Mouse (Mus musculus): Measurements from ENCODE around the gene Bpifb5. TPM values are rescaled to one million over a fixed set of nuclear protein-coding genes. Genes with fewer than 3 reads are reported as not detected.
"Not testable (repeated sequence)": the region's sequence is repeated elsewhere in the genome, so short reads cannot be mapped to it uniquely, and the experiment has no call there.

Bpifb5 gene
- 0.11 TPM in 1 of 2 replicates, not detected in the other for polyA plus RNA-seq (2016; fragmentation: Nextera tagmentation; extraction: Ambion mirVana)

GRCm38 (mm10) chr2:154223265-154223916 is at the start of gene Bpifb5:
Gene Bpifb5, plus strand, starts transcription at chr2:154223742.
- WGBS = 5% methylated on average over 14 of the region's 14 CpGs
- Histone ChIP-seq H3K27me3 (no peaks in the 10 kb centered on the region), H3K27ac (no peak within 1 kb of the TSS), H3K4me3 (replicated peaks) (no peak within 1 kb of the TSS), H3K36me3 (replicated peaks) (no peaks in the 10 kb centered on the region), H3K9me3 (no peaks in the 10 kb centered on the region), H3K4me2 (peak within 1 kb of the TSS; percentile 34), H3K4me1 (peaks cover 14% of the 10 kb centered on the region), H3K9ac (no peak within 1 kb of the TSS)
- no peak for ATAC-seq (ENCODE audit: low FRiP score)

DNA sequence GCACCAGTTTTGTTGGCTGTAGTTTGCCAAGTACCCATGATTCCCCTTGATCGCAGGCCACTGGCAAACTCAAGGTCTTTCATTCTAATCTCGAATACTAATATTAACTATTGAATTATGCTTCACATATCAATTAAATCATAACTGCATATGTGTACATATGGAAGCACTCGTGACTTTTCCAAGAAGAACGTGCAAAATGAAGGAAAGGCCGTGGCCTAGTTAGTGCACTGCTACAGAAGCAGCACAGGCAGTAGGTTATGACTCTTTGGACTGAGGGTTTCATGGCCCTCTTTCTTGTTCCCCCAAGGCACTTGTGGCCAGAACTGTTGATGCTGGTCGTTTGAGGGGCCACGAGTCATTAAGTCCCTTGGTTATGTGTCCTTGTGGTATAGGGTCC is 41.6 kb upstream of the Bpifb5 start:
- not testable (repeated sequence) for H3K27ac ChIP-seq; H3K9ac ChIP-seq; H3K27me3 ChIP-seq; H3K4me3 ChIP-seq (replicated peaks); H3K4me2 ChIP-seq; ATAC-seq (ENCODE audit: low FRiP score); H3K4me1 ChIP-seq; H3K36me3 ChIP-seq (replicated peaks); H3K9me3 ChIP-seq
- 86% methylated on average over 7 of the region's 7 CpGs for WGBS

GRCm38 (mm10) chr2:154183061-154183460 is 40.5 kb upstream of the Bpifb5 start:
- H3K4me2 ChIP-seq; H3K9me3 ChIP-seq; H3K27ac ChIP-seq; ATAC-seq (ENCODE audit: low FRiP score); H3K27me3 ChIP-seq; H3K9ac ChIP-seq; H3K4me3 ChIP-seq (replicated peaks); H3K4me1 ChIP-seq; H3K36me3 ChIP-seq (replicated peaks): not testable (repeated sequence)
- 88% methylated on average over 4 of the region's 4 CpGs for WGBS

DNA sequence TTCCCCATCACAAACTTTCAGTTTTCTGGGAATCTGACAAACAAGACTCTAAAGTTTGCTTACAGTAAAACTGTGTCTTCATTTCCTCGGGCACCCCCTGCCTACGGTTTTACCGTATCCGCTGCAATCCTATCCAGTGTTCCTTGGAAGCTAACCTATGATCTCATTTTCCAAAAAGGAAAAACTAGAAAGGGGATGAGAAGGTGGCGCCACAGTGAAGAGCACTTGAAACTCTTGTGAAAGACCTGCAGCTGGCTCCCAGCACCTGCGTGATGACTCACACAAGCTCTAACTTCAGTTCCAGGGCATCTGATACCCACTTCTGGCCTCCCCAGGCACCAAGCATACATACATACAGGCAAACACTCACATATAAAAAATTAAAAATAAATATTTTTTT is 38.2 kb upstream of the Bpifb5 start:
- Histone ChIP-seq H3K9ac (no peak overlapping the region), H3K9me3 (no peaks in the 10 kb centered on the region), H3K36me3 (replicated peaks) (no peaks in the 10 kb centered on the region), H3K4me3 (replicated peaks) (no peak overlapping the region), H3K27me3 (no peaks in the 10 kb centered on the region), H3K27ac (no peak overlapping the region), H3K4me1 (no peaks in the 10 kb centered on the region), H3K4me2 (no peak overlapping the region)
- WGBS = 87% methylated on average over 6 of the region's 6 CpGs
- no peak for ATAC-seq (ENCODE audit: low FRiP score)

- no peak overlapping the region for H3K9ac ChIP-seq
- WGBS = 83% methylated on average over 3 of the region's 3 CpGs
- no peaks in the 10 kb centered on the region for H3K9me3 ChIP-seq
- H3K4me2 ChIP-seq = no peak overlapping the region
- no peaks in the 10 kb centered on the region for H3K4me1 ChIP-seq
- no peaks in the 10 kb centered on the region for H3K36me3 ChIP-seq (replicated peaks)
- no peak for ATAC-seq (ENCODE audit: low FRiP score)
- H3K27me3 ChIP-seq = no peaks in the 10 kb centered on the region
- no peak overlapping the region for H3K27ac ChIP-seq
- no peak overlapping the region for H3K4me3 ChIP-seq (replicated peaks)
These were observed 37.8 kb upstream of the Bpifb5 start for GRCm38 (mm10) chr2:154185748-154186147.

GRCm38 (mm10) chr2:154187468-154187867 is 36.1 kb upstream of the Bpifb5 start:
- no peak overlapping the region for H3K27ac ChIP-seq
- no peak overlapping the region for H3K4me2 ChIP-seq
- no peaks in the 10 kb centered on the region for H3K9me3 ChIP-seq
- no peak for ATAC-seq (ENCODE audit: low FRiP score)
- no peak overlapping the region for H3K4me3 ChIP-seq (replicated peaks)
- H3K4me1 ChIP-seq = no peaks in the 10 kb centered on the region
- H3K27me3 ChIP-seq = no peaks in the 10 kb centered on the region
- H3K36me3 ChIP-seq (replicated peaks) = no peaks in the 10 kb centered on the region
- 41% methylated on average over 5 of the region's 5 CpGs for WGBS
- no peak overlapping the region for H3K9ac ChIP-seq

GRCm38 (mm10) chr2:154189877-154190434 is 33.6 kb upstream of the Bpifb5 start:
- Histone ChIP-seq H3K9me3 (no peaks in the 10 kb centered on the region), H3K27ac (no peak overlapping the region), H3K4me2 (no peak overlapping the region), H3K4me1 (no peaks in the 10 kb centered on the region), H3K9ac (no peak overlapping the region), H3K27me3 (no peaks in the 10 kb centered on the region), H3K36me3 (replicated peaks) (no peaks in the 10 kb centered on the region), H3K4me3 (replicated peaks) (no peak overlapping the region)
- ATAC-seq (ENCODE audit: low FRiP score) = no peak
- 83% methylated on average over 7 of the region's 7 CpGs for WGBS

DNA sequence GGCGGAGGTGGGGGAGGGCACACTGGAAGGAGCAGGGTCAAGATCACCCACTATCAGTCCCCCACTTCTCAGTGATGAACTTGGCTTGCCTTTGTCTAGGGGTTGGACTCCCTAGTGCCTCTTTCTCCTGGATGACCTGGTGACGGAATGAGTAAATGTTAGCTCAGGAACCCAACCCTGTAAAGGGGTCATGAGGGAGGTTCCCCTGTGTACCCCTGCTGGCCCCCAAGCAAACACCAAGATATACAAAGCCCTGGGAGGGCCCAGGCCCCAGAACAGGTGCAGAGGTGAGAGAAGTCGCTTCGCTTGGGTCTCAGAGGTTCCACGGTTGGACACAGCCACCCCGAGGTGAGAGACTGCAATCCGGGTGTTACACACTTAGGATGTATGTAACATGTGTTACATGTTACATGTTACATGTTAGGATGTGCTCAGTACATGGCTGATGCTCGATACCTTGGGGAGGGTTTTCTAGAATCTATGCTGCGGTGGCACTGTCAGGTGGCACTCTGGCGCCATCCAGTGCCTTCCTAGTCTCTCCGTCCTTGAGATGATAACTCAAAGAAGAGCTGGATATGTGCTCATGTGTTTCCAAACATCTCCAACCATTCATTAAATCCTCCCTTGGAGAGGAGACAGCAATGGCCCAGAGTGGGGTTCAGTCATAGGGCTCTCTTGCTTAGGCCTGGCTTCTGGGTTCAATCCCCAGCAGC is 32.8 kb upstream of the Bpifb5 start, which contains the start of gene Bpifb1:
Gene Bpifb1, plus strand, starts transcription at position 273 of the 713 bp plus-strand sequence.
- Histone ChIP-seq H3K4me2 (no peak within 1 kb of the TSS), H3K9ac (no peak within 1 kb of the TSS), H3K9me3 (no peaks in the 10 kb centered on the region), H3K4me3 (replicated peaks) (no peak within 1 kb of the TSS), H3K36me3 (replicated peaks) (no peaks in the 10 kb centered on the region), H3K27ac (no peak within 1 kb of the TSS), H3K27me3 (no peaks in the 10 kb centered on the region), H3K4me1 (no peaks in the 10 kb centered on the region)
- WGBS = 87% methylated on average over 11 of the region's 11 CpGs
- no peak for ATAC-seq (ENCODE audit: low FRiP score)

- Histone ChIP-seq H3K36me3 (replicated peaks) (no peaks in the 10 kb centered on the region), H3K4me3 (replicated peaks) (no peak overlapping the region), H3K27me3 (no peaks in the 10 kb centered on the region), H3K9me3 (no peaks in the 10 kb centered on the region), H3K4me2 (no peak overlapping the region), H3K27ac (no peak overlapping the region), H3K4me1 (no peaks in the 10 kb centered on the region), H3K9ac (no peak overlapping the region)
- no peak for ATAC-seq (ENCODE audit: low FRiP score)
- WGBS = 93% methylated on average over 2 of the region's 2 CpGs
These were observed 31.4 kb upstream of the Bpifb5 start for GRCm38 (mm10) chr2:154192141-154192540.

DNA sequence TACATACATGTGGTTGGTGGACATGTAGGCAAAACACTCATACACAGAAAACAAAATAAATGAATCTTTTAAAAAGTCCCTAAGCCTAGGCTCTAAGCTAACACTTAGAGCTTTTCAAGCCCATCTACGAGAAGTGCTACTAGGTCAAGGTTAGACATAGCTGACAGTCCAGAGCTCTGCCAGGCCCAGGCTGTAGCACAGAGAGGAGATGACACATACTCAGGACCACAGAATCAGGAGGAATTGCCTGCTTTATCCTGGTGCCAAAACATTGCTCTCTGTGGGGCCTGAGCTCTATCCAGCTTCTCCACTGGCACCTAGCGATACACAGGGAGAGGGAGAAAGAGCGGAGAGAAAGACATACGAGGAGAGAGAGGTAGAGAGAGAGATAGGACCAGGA is 30.5 kb upstream of the Bpifb5 start:
- Histone ChIP-seq H3K27me3 (no peaks in the 10 kb centered on the region), H3K9me3 (no peaks in the 10 kb centered on the region), H3K4me3 (replicated peaks) (no peak overlapping the region), H3K36me3 (replicated peaks) (no peaks in the 10 kb centered on the region), H3K4me2 (no peak overlapping the region), H3K9ac (no peak overlapping the region), H3K27ac (no peak overlapping the region), H3K4me1 (no peaks in the 10 kb centered on the region)
- 92% methylated on average over 4 of the region's 4 CpGs for WGBS
- ATAC-seq (ENCODE audit: low FRiP score) = no peak

- H3K9me3 ChIP-seq = no peaks in the 10 kb centered on the region
- no peak overlapping the region for H3K27ac ChIP-seq
- H3K4me1 ChIP-seq = no peaks in the 10 kb centered on the region
- H3K9ac ChIP-seq = no peak overlapping the region
- ATAC-seq (ENCODE audit: low FRiP score) = no peak
- 68% methylated on average over 5 of the region's 5 CpGs for WGBS
- no peaks in the 10 kb centered on the region for H3K27me3 ChIP-seq
- H3K4me3 ChIP-seq (replicated peaks) = no peak overlapping the region
- no peak overlapping the region for H3K4me2 ChIP-seq
- H3K36me3 ChIP-seq (replicated peaks) = no peaks in the 10 kb centered on the region
These were observed 29.5 kb upstream of the Bpifb5 start for GRCm38 (mm10) chr2:154193994-154194504.

DNA sequence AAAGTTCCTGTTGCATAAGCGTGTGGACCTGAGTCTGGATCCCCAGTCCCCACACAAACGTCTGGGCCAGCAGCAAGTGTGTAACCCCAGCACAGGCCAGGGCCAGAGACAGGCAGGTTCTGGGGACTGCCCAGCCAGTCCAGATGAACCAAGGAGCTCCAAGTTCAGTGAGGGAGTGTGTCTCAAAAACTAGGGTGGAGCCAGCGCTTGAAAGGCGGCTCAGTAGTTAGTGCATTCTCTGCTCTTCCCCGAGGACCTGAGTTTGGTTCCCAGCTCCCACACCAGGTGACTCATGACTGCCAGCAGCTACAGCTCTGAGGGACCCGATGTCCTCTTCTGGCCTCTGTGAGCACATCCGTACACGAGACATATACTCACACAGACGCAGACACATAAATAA is 26.5 kb upstream of the Bpifb5 start:
- no peaks in the 10 kb centered on the region for H3K36me3 ChIP-seq (replicated peaks)
- H3K4me2 ChIP-seq = no peak overlapping the region
- no peaks in the 10 kb centered on the region for H3K9me3 ChIP-seq
- no peak overlapping the region for H3K4me3 ChIP-seq (replicated peaks)
- no peak overlapping the region for H3K9ac ChIP-seq
- no peak for ATAC-seq (ENCODE audit: low FRiP score)
- no peaks in the 10 kb centered on the region for H3K4me1 ChIP-seq
- WGBS = 91% methylated on average over 9 of the region's 9 CpGs
- H3K27ac ChIP-seq = no peak overlapping the region
- no peaks in the 10 kb centered on the region for H3K27me3 ChIP-seq

All from forebrain, embryonic 12.5 days (tissue).